Mouse (Mus musculus) cortical plate, adult 2 months (tissue): Measurements from ENCODE around the gene Hdhd5.

Source experiments
- CTCF ChIP-seq: fragments of 200-500 bp; IDR thresholded peaks from 2 replicates; pipeline ENCODE4 v1.5.1; 2011; ENCODE audit warnings: mild to moderate bottlenecking, control low read depth, low read length; ENCODE audit not compliant: insufficient read depth; ENCODE audit errors: extremely low read depth
- POLR2A ChIP-seq: fragments of 200-500 bp; IDR thresholded peaks from 2 replicates; pipeline ENCODE4 v1.6.1; 2011; ENCODE audit warnings: mild to moderate bottlenecking, low read length, control low read depth; ENCODE audit not compliant: insufficient read depth; ENCODE audit errors: extremely low read depth

DNA sequence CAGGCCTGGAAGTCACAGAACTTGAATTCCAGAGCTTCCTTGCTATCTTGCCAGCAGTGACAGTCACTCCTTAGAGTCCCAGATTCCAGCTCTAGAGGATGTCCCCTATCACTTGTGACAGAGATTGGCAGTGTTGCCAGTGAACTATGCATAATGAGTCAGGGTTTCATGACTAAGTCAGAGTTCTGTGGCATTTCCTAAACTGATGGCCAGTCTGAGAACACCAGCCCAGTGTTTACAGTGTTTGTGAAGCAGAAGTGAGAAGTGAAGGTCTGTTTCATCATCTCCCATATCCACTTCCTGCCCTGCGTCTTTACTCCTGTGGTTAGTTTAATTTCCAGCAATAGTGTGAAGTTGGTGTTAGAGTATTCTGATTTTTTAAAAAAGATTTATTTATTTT lies 60.5 kb downstream of the Hdhd5 start:
- TF ChIP-seq CTCF = no peak
- no peak for TF ChIP-seq POLR2A
